Mouse (Mus musculus) adrenal gland, postnatal 4 days (tissue): ENCODE data around the gene Faf2. TPM values are rescaled to one million over a fixed set of nuclear protein-coding genes. Genes with fewer than 3 reads are reported as not detected.

Experiments used
- DNase-seq, 2 experiments: peaks; one replicate each; pipeline ENCODE4 v3.0.0; 2021 to 2022; ENCODE audit warnings: low spot score in 2 of 2, mixed read lengths in 2 of 2
- long read RNA-seq, 2 experiments: library from polyadenylated mRNA; stranded (forward); transcript quantifications; one replicate each; pipeline ENCODE4 v2.0.0; 2021
- total RNA-seq, 2 experiments: library from RNA; stranded (reverse); gene quantifications; 2 replicates each; pipeline ENCODE4 v1.2.3; 2021

Gene Faf2
- 10 to 100 TPM; 74.5 to 81.4 TPM for total RNA-seq
- long read RNA-seq, experiment 1, full-length matches to known transcripts: 26 of 38 reads
- long read RNA-seq, experiment 1, partial matches to known transcripts: 1 of 38 reads
- long read RNA-seq, experiment 1, other reads (novel, unspliced or antisense): 11 of 38 reads
- long read RNA-seq, experiment 2, full-length matches to known transcripts: 33 of 58 reads
- long read RNA-seq, experiment 2, partial matches to known transcripts: 3 of 58 reads
- long read RNA-seq, experiment 2, other reads (novel, unspliced or antisense): 22 of 58 reads

DNA sequence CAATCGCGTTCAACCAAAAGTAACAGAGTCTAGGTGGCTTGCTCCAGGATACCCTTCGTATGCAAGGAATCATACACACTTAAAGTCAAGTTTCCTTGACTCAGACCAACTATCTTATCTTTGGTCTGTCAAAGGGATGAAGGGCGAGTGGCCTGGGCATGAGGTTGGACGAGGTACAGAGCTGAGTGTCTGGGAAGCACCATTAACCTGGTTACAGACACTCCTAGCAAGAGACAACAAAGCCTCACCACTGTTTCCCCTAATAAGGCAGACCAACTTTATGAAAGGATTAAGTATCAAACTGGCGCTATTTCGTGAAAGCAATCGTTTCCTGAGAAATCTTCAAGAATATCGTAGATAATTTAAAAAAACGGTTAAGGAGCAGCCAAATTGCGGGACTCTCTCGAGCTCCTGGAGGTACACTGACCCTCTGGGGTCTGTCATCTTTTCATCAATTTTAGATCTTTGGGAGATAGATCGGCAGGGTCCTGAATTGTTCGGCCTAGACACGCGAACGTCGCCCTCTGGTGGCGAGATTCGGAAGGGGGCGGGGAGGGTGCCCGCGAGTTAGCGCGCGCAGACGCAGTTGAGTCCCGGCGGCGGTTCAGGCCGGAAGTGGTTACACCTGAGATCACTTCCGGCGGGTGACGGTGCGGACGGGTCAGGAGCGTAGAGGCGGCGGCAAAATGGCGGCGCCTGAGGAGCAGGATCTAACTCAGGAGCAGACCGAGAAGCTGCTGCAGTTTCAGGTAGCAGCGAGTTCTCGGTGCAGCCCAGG is at the start of gene Faf2:
TSS of gene Faf2 (plus strand) at position 630 of the 778 bp plus-strand sequence.
- peak; percentile 99 for DNase-seq

DNA sequence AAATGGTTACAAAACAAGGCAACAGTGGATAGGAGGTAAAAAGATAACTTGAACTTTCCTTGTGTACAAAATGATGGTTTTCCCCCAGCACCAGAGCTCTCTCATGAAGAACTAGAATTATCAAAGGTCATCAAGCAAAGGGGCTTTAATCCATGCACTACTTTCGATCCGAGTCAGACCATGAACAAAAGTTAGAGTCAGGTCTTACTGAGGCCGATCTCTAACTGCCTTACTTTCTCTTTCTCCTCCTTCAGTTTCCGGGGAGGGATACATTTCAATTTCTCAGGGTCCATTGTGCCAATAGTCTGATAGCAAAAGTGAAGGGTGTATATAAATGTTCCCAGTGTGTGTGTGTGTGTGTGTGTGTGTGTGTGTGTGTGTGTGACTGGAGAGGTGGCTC is 49.0 kb upstream of the Faf2 start:
- no peak for DNase-seq

DNA sequence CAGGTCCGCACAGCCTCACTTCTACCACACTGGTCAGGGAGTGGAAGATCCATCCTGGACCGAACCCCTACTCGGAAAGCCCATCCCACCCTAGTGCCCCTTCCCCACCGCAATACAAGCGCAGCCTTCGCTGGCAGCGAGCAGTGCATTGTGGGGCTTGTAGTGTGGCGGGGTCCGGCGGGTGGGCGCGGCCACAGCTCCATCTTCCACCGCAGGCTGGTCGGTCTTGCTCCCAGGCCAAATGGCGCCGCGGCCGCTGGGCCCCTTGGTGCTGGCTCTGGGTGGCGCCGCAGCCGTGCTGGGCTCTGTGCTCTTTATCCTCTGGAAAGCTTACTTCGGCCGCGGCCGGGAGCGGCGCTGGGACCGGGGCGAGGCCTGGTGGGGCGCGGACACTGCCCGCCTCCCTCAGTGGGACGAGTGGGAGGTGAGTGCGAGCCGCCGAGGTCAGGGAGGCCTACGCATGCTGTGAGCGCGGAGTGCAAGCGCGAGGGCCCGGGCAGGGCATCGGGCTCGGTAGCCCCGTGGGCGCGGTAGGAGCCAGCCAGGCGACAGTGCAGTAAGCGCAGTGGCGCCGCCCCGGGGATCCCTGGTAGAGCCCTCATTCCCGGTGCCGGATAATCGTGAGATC is 46.6 kb upstream of the Faf2 start, which contains the start of gene Arl10:
TSS of gene Arl10 (plus strand) at position 162 of the 628 bp plus-strand sequence.
- peak; percentile 59 to 61 for DNase-seq

DNA sequence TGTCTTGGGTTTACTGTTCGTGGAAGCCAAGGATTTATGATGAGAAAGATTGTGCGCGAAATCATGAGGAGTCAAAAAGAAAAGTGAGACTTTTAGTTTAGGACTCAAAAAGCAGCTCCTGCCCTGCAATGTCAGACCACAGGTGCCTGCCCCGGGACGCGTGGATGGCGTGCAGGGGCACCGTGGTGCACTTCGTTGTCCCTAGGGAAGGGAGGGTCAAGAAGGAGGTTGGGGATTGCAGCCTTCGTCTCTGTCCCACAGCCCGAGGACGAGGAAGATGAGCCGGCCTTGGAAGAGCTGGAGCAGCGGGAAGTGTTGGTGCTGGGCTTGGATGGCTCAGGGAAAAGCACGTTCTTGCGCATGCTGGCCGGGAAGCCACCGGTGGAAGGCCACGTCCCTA is 46.1 kb upstream of the Faf2 start:
- DNase-seq: no peak

DNA sequence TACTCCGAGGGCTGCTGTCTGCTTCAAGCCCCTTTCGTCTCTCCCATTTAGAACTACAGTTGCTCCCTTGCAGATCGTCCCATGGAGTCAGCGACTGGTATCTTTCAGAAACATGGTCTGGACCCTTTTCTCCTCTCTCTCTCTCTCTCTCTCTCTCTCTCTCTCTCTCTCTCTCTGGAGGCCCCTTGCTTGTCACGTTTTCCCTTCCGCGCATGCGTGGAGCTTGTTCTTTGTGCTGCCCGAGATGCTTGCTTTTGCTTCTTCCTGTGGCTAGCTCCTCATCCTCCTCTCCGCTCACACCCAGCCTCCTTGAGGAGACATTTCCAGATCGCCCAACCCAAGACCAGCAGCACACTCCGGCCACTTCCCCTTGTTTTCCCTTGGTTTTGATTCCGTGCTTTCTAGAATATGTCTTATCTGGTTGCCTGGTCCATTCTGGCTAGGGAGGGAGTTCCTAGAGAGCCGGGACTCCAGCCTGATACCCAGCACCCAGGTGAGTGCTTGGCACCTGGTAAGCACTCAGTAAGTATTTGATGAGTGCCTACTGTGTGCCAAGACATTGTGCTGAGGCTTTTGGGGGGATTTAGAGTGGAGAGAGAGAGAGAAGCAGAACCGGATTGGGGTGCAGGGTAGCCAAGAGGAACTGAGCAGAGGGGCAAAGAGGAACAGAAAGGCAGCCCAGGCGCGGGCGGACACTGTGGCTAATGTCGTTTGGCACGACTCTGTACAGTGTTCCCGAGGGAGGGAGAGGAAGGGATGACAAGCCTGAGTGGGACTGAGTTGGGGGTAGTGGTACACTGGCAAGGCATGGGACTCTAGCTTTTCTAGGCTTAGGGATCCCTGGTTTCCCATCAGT is 43.7 kb upstream of the Faf2 start:
- no peak for DNase-seq

DNA sequence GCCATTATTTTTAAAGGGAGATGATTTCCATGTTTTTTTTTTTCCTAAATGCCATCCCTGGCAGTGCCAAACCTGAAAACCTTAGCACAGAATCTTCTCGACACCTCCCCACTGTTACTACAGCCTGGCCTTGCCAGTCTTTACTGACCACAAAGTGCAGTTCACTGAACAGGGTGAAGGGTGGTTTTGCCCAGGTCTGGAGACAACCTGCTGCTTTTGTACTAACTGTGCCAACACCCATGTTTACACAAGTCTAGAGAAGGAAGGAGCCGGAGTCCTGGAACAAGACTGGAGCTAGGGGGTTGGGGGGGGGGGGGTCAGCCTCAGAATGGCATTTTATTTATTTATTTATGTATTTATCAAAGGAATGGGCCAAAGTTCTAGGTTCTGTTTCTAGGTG is 40.2 kb upstream of the Faf2 start:
- DNase-seq: no peak

DNA sequence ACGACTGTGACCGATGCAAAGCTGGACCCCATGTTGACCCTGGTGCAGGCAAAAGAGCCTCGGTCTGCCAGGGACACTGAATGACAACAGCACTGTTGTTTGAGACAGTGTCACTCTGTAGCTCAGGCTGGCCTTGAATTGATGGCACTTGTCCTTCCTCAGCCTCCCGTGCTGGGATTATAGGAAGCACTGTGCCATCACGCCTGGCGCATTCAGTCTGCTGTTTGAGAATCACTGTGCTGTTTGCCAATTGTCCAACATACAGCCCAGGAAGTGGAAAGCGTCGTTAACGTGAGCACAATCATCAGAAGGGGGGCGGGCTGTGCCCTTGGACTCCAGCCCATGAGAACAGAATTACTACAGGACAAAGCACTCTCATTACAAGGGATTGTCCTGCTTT is 39.5 kb upstream of the Faf2 start:
- no peak for DNase-seq

DNA sequence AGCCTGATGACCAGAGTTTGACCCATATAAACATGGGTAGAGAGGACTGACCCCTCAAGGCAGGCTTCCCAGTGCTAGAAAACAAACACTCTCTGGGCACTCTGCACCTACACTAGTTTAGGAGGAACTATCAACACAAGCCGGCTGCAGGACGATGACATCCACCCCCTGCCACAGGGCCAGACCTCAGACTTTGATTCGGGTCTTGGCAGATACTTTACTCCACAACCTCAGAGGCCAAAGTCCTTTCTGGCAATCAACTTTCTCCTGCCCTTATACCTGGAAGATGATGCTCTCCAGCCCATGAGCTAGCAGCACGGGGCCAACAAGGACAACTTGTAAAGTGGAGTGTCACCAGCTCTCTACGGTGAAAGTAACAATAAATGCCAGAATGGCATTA is 38.7 kb upstream of the Faf2 start:
- DNase-seq: no peak

DNA sequence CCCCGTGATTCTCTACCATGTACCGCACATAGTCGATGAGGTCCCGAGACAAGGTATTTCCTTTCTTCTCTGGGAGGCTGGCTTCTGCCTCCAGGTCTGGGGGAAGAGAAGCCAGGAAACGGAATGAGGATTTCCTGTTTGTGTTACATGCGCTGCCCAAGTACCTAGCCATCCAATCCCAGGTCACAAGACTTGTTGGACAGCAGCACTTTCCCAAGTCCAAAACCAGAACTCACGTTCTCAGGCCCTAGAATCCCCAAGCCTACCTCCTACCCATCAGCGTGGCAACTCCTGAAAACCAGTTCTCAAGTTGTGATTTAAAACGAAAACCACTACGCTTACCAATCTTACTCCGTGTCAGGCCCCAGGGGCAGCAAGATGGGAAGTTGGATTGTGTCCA is 35.8 kb upstream of the Faf2 start:
- no peak for DNase-seq

DNA sequence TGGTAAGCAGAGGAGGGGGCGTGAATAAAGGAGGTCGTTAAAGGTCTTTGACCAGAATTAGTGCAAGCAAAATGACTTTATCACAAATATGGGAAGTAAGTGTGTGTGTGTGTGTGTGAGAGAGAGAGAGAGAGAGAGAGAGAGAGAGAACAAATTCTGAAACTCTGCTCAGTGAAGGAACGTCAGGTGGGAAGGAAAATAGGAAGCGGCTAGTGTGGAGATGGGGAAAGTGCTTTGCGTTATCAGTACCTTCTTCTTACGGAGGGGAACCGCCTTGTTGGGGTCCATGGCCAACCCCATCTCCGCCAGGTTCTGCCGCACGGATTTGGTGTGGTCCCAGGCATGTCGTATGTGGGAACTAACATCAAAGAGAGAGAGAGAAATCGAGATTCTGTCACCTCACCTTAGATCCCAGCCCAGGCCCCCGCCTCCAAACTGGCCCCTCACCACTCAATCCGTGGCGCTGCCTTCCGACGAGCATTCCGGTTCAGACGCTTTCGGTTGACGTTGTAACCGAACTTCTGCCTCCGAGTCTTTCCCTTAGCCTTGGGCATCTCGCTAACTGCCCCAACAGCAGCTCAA is 32.1 kb upstream of the Faf2 start:
- no peak for DNase-seq

DNA sequence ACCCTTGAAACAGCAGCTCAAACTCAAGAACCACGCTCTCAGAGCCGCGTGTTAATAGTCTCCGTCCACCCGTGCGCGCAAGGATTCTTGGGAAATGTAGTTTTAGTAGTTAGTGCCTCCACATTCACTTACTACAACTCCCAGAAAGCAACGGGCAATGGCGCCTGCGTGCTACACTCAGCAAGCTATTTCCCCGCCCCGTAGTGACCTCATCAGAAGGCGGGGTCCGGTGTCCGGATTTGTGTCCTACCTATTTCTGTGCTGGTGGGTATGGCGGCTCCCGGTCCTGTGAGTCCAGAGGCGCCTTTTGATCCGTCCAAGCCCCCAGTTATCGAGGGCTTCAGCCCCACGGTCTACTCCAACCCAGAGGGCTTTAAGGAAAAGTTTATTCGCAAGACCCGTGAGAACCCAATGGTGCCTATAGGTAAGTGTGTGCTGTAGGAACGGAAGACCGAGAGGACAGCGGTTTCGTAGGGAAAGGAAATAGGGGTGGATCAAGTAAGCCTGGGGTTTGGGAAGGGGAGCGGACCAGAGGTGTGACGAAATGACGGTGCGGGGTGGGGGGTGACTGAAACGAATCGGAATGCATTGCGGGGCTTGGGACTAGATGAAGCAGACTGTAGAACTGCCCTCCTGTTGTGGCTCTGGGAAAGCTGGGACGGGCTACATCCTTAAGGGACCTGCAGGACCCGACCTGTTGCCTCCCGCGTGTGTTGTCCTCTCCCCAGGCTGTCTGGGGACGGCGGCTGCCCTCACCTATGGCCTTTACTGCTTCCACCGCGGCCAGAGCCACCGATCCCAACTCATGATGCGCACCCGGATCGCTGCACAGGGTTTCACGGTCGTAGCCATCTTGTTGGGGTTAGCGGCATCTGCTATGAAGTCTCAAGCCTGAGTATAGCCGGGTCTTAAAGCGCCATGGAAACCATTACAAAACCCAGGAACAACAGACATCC is 31.3 kb upstream of the Faf2 start, which contains the start of the genes Nop16 and Higd2a:
TSS of gene Nop16 (minus strand) at position 95 of the 956 bp plus-strand sequence.
TSS of gene Higd2a (plus strand) at position 212 of the 956 bp plus-strand sequence.
- DNase-seq: peak; percentile 76 to 94

DNA sequence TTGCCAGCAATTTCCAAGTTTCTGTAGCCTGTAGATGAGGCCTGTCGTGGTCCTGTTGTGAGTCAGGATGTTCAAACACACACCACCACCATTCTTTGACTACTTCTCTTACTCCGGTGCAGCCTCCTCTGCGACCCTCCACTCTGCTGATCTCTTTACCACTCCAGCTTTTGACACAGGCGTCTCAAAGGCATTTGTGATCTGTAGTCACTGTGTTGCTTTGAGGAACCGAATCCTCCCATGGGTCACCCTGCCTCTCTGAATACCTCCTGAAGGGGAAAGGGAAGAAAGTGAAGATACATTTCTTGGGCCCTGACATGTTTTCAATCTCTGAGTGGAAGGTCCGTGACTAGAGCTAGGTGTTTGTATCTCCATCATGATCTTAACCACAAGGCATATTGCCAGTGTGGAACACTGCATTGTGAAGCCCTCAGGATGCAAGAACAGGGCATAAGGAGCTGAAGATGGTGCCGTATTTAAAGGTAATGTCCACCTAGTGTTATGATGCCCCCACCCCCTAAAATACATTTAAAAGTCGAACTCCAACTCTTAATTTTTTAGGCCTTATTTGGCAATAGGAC is 29.7 kb upstream of the Faf2 start:
- no peak for DNase-seq

DNA sequence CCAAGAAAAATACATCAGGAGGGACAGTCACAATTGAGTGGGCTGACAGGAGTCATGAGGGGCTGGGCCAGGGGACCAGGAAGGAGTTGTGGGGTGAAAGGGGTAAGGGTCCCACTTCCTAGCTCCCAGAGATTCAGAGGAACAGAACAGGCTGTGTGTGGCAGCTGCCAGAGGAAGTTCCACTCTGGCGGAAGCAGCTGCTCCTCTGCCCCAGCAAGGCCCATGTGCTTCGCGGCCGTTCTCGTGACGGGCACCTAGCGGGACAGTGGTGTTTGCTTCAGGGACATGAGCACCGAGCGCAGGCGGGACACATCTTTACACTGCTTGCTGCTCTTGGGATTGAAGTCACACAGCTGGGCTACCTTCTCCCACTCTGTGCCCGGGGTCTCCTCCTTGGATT is 28.0 kb upstream of the Faf2 start:
- no peak for DNase-seq

DNA sequence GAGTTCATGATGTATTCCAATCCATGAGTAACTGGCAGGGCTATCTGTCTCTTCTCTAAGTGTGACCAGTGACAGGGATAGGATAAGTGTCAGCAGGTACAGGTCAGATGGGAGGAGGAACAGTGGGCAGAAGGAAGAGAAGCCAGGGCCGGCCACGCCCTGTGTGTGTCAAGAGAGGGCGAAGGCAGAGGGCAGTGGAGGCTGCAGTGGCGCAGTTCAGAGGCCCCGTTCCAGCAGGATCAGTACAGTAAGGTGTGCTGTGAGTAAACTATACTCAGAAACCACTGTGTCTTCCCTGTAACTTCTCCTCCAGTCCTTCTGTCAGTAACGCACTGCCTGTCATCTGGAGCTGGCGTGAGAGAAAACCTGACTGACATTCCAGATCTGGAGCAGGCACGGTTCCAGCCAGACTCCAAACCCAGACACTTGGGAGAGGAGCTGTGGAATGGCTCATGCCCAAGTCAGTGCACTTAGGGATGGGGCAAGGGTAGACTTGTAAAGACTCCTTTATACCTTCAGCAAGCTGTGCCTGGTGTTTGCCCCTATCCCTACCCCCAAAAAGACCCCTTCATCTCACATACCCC is 25.4 kb upstream of the Faf2 start:
- no peak for DNase-seq

DNA sequence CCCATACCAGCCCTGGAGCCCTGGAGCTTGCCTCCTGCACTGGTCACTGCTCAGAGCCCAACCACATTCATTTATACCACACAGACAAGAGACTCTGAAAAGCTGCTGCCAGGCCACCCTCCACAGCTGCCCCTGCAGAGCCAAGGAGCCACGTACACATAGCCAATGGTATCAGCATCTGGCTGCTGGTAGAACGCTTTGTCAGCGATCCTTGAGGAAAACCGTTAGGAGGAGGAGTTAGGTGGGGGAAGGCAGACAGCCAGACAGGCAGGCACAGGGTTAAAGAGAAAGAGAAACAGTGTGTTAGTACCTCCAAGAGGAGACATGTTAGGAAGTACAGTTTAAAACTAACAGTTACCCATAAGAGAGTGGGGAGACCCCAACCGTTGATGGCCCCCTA is 24.7 kb upstream of the Faf2 start:
- DNase-seq: no peak

DNA sequence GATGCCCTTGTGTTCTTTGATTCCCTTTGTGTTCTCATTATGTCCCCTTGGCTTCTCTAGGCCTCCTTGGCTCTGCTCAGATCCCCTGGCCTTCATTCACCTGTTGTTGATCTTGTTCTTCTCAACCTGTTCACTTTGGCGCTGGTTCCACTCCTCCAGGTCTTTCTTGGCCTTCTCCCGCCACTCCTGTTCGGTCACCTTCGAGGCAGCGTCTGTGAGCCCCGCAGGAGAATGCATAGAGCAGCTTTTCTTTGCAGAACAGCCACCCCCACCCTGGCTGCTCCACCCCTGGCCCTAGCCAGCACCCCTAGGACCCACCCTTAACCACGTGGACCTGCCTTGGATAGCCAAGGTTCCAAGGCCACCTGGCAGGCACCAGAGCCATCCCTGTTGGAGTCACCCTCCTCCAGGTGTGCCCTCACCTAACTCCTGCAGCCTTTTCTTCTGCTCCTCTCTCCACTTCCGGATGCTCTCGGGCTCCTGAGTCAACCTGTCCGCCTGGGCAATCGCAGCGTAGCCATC is 22.9 kb upstream of the Faf2 start:
- DNase-seq: no peak

DNA sequence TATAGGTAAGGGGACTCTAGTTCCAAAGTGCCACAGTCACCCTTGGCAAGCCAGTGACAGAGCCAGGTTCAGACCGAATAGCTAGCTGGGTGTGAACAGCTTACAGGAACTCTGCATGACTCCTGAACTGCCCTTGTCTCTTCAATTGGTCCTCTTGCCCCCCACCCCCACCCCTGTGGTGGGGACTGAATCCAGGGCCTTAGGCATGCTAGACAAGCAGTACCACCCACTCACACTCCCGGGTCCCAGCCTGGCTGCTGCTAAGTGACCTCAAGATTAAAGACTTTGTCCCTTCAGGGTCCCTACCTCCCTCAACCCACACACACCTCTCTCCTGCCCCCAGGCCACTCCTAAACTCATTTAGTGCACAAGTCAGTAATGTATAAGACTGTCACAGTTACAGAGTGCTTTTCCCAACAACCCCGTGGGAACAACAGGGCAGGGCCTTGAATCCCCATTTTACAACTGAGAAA is 18.9 kb upstream of the Faf2 start:
- no peak for DNase-seq

DNA sequence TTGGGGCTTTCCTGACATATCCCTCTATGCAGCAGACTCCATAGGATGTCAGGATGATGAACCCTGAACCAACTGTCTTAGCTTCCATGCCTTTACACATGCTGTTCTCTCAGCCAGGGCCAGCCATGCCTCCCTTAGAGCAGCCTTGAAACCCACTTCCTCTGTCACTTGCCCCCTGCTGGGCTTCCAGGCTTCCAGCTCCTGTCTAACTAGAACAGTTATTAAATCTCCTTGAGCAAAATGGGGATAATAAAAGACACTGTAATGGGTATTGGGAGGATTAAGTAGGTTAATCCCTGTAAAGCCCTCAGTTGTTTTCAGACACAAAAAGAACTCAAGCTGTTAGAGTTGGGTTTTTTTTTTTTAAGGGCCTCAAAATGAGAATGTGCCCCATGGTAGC is 18.1 kb upstream of the Faf2 start:
- no peak for DNase-seq
